Mouse (Mus musculus) embryonic facial prominence, embryonic 14.5 days (tissue): Measurements from ENCODE around the gene Card11. TPM values are rescaled to one million over a fixed set of nuclear protein-coding genes. Genes with fewer than 3 reads are reported as not detected.

Source experiments
- ATAC-seq: fragments of 200-750 bp; cut with Nextera tagmentation; 2 replicates; pipeline ENCODE4 v1.8.0; 2017; ENCODE audit warnings: low read depth, moderate number of reproducible peaks, moderate TSS enrichment
- DNase-seq: peaks from one replicate; pipeline ENCODE4 v3.0.0-alpha.2; 2015; ENCODE audit warnings: low spot score
- H3K27ac ChIP-seq: fragments of 300-500 bp; sonication (generic); replicated peaks from 2 replicates; pipeline ENCODE4 v1.5.1; 2014; ENCODE audit warnings: low read depth, mild to moderate bottlenecking, low read length, moderate library complexity
- H3K27me3 ChIP-seq: fragments of 300-500 bp; sonication (generic); replicated peaks from 2 replicates; pipeline ENCODE4 v1.6.1; 2014; ENCODE audit warnings: low read length; ENCODE audit not compliant: control insufficient read depth, insufficient read depth
- H3K36me3 ChIP-seq: fragments of 300-500 bp; sonication (generic); 2 replicates; pipeline ENCODE4 v1.6.1; 2014; ENCODE audit warnings: low read length, mixed read lengths; ENCODE audit not compliant: control insufficient read depth, insufficient read depth
- H3K4me1 ChIP-seq: fragments of 300-500 bp; sonication (generic); 2 replicates; pipeline ENCODE4 v1.6.1; 2014; ENCODE audit warnings: antibody characterized with exemption, low read length; ENCODE audit not compliant: control insufficient read depth, insufficient read depth
- H3K4me2 ChIP-seq: fragments of 300-500 bp; sonication (generic); 2 replicates; pipeline ENCODE4 v1.6.1; 2014; ENCODE audit warnings: low read depth, mild to moderate bottlenecking, low read length, moderate library complexity, mixed read lengths
- H3K4me3 ChIP-seq: fragments of 300-500 bp; sonication (generic); 2 replicates; pipeline ENCODE4 v1.5.1; 2014; ENCODE audit warnings: low read depth, mild to moderate bottlenecking, low read length
- H3K9ac ChIP-seq: fragments of 300-500 bp; sonication (generic); 2 replicates; pipeline ENCODE4 v1.6.1; 2014; ENCODE audit warnings: low read depth, mild to moderate bottlenecking, low read length, moderate library complexity, mixed read lengths
- H3K9me3 ChIP-seq: fragments of 300-500 bp; sonication (generic); 2 replicates; pipeline ENCODE4 v1.6.1; 2016; ENCODE audit warnings: low read length; ENCODE audit not compliant: control insufficient read depth
- WGBS: fragments of 180-500 bp; shearing (Covaris S2); extraction: QIAGEN DNeasy Blood & Tissue Kit; methylation state at CpG from one replicate; pipeline ENCODE4 v1.1.7; 2014; 5-methylcytosine and 5-hydroxymethylcytosine counted together
- polyA plus RNA-seq: library from polyadenylated mRNA; unstranded; fragments of >200 nt; fragmentation: Nextera tagmentation; extraction: Ambion mirVana; gene quantifications from 2 replicates; pipeline ENCODE4 v1.2.1, GENCODE M21; 2014

The Card11 gene
- polyA plus RNA-seq, 1 experiment from 2014 or later = 0.10 TPM

DNA sequence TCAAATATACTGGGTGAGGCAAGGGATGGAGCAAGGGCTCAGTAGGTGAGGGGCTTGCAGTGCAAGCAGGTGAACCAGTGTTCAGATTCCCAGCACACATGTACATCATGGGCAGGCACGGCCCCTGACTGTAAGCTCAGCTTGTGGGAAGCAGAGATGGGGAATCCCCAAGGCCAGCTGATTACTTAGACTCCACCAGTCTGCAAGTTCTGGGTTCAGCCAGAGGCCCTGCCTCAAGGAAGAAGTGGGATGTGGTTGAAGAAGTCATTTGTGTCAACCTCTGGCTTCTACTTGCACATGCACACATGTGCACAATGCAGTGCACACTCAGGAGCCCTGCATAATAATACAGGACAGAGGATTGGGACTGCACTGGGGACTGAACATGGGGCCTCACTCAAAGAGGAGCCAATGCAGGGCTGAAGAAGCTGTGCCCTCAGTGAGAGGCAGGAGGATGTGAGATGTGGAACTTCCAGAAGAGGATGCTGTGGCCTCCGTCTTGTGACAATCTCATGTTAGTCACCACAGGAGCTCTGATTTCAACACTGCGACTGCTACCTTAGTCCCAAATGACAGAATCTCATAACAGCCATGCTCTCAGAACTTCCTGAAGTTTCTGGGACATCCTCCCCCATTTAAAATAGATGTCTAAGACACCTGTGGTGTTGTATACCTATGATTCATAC is 3.8 kb upstream of the Card11 start:
- H3K4me1 ChIP-seq = no peaks in the 10 kb centered on the region
- H3K4me3 ChIP-seq = no peak overlapping the region
- no peaks in the 10 kb centered on the region for H3K27me3 ChIP-seq
- no peaks in the 10 kb centered on the region for H3K36me3 ChIP-seq
- DNase-seq = no peak
- ATAC-seq = no peak
- H3K9me3 ChIP-seq = no peaks in the 10 kb centered on the region
- H3K9ac ChIP-seq = no peak overlapping the region
- H3K4me2 ChIP-seq = no peak overlapping the region
- no peak overlapping the region for H3K27ac ChIP-seq
- 82% methylated on average over 3 of the region's 3 CpGs for WGBS

DNA sequence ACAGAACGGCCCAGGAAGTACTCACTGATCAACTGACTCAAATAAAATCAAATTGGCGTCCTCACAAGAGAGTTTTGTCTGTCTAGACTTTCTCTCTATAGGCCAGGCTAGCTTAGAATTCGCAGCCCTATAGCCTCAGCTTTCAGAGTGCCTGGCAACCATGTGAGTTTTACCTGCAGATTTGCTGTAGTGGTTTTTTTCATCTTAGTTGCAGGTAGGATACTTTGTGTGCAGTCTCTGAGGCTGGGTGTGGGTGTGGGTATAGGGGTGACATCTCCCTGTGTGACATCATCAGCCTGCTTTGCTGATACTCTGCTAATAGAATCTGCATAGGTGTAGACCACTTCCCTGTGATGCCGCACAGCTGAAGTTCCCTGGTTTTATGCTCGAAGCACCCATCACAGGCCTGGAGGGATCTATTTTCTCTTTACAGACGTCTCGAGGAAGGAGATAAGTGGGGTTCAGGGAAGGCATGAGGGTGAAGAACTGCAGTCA is 1.2 kb downstream of the Card11 start:
- WGBS = 81% methylated on average over 7 of the region's 7 CpGs
- no peak overlapping the region for H3K4me3 ChIP-seq
- H3K4me2 ChIP-seq = no peak overlapping the region
- no peaks in the 10 kb centered on the region for H3K4me1 ChIP-seq
- H3K27ac ChIP-seq = no peak overlapping the region
- H3K27me3 ChIP-seq = no peaks in the 10 kb centered on the region
- no peak overlapping the region for H3K9ac ChIP-seq
- ATAC-seq = no peak
- H3K36me3 ChIP-seq = no peaks in the 10 kb centered on the region
- no peaks in the 10 kb centered on the region for H3K9me3 ChIP-seq
- DNase-seq = no peak

GRCm38 (mm10) chr5:140997767-140998166 is 2.6 kb downstream of the Card11 start:
- no peak overlapping the region for H3K4me3 ChIP-seq
- no peaks in the 10 kb centered on the region for H3K36me3 ChIP-seq
- H3K9ac ChIP-seq = no peak overlapping the region
- H3K4me2 ChIP-seq = no peak overlapping the region
- WGBS = 82% methylated on average over 4 of the region's 4 CpGs
- H3K27ac ChIP-seq = no peak overlapping the region
- H3K27me3 ChIP-seq = no peaks in the 10 kb centered on the region
- no peaks in the 10 kb centered on the region for H3K9me3 ChIP-seq
- no peaks in the 10 kb centered on the region for H3K4me1 ChIP-seq
- DNase-seq = no peak
- no peak for ATAC-seq

DNA sequence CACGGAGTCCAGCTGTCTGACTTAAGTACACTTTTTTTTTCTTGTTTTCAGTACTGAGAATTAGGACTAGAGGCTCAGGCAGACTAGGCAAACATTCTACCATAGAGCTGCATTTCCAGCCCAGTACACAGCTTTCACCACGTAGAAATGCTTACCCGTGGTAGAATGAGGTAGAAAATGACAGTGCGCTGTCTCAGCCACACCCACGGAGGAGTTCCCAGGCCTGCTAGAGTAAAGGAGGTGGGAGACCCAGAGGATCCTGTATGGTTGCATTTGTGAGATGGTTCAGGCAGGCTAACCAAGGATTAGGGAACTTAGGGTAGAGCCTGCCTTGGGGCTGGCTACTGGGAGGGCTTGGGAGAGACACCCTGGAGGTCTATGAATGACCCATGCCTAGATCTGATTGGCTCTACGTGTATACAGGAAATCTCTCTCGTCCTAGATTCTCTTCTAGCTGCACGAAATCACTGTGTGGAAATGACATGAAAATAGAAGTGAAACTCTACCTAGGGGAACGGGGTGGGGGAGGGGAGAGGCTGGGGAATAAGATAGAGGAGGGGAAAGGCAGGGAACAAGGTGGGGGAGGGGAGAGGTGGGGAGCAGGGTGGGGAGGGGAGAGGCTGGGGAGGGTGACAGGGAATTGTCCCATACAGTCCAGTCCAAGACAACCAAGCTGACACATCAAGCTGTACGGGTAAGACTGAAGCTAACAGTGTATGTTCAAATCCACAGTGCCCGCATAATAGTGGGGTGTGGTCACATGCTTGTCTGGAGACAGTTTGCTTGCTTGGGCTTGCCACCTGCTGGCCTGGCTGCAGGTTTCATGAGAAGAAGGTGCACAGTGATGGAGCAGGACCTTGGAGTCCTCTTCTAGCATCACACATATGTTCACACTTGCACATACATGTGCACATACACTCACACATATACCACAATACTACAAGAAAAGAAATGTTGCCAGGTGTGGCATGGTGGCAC is 8.0 kb downstream of the Card11 start:
- Histone ChIP-seq H3K36me3 (no peaks in the 10 kb centered on the region), H3K27me3 (no peaks in the 10 kb centered on the region), H3K27ac (no peak overlapping the region), H3K9ac (no peak overlapping the region), H3K9me3 (no peaks in the 10 kb centered on the region), H3K4me1 (no peaks in the 10 kb centered on the region), H3K4me2 (no peak overlapping the region), H3K4me3 (no peak overlapping the region)
- no peak for DNase-seq
- no peak for ATAC-seq
- WGBS = 55% methylated on average over 11 of the region's 11 CpGs

GRCm38 (mm10) chr5:140985311-140986050 is 14.9 kb downstream of the Card11 start:
- ATAC-seq = no peak
- no peak overlapping the region for H3K4me2 ChIP-seq
- H3K9ac ChIP-seq = no peak overlapping the region
- H3K27ac ChIP-seq = no peak overlapping the region
- DNase-seq = no peak
- H3K27me3 ChIP-seq = no peaks in the 10 kb centered on the region
- H3K4me3 ChIP-seq = no peak overlapping the region
- H3K9me3 ChIP-seq = no peaks in the 10 kb centered on the region
- H3K36me3 ChIP-seq = no peaks in the 10 kb centered on the region
- WGBS = 87% methylated on average over 9 of the region's 9 CpGs
- H3K4me1 ChIP-seq = no peaks in the 10 kb centered on the region

DNA sequence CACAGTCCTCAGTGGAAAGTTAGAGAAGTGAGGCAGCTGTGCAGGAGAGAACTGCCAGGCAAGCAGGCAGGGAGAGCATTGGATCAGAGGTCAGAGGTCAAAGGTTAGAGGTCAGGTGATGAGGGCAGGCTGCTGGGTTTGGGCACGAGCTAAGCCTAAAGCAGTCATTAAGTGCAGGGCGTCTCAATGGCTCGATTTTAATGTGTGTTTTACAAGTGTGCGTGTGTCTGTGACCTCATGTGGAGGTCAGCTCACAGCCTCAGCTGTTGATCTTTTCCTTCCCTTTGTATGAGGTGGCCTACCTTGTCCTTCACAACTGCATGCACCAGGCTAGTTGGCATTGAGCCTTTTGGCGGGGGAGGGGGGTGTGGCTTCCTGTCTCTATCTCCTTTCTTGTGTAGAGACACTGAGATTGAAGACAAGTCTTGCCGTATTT is 19.0 kb downstream of the Card11 start:
- Histone ChIP-seq H3K36me3 (no peaks in the 10 kb centered on the region), H3K27ac (no peak overlapping the region), H3K9me3 (no peaks in the 10 kb centered on the region), H3K9ac (no peak overlapping the region), H3K4me3 (no peak overlapping the region), H3K27me3 (no peaks in the 10 kb centered on the region), H3K4me2 (no peak overlapping the region), H3K4me1 (no peaks in the 10 kb centered on the region)
- ATAC-seq (no peak), DNase-seq (no peak)
- 20% methylated on average over 6 of the region's 6 CpGs for WGBS

DNA sequence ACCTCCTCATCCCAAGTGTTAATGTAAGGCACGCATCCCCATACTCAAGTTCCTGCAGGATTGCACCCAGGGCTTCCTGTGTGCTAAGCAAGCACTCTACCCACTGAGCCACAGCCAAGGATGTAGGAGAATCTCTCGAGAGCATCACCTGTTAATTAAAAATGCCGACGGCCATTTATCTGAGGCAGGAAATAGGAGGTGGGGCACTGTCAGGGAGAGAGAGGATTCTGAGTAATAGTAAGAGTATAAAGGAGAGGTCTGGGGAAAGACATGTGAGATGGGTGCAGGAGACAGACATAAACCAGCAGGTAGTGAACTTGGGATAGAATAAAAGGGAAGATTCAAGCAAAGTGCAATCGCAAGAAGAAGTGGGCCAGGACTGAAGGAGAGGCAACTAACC is 19.6 kb downstream of the Card11 start:
- Histone ChIP-seq H3K4me2 (no peak overlapping the region), H3K9me3 (no peaks in the 10 kb centered on the region), H3K36me3 (no peaks in the 10 kb centered on the region), H3K4me1 (no peaks in the 10 kb centered on the region), H3K27me3 (no peaks in the 10 kb centered on the region), H3K4me3 (no peak overlapping the region), H3K27ac (no peak overlapping the region), H3K9ac (no peak overlapping the region)
- 62% methylated on average over 5 of the region's 5 CpGs for WGBS
- DNase-seq = no peak
- no peak for ATAC-seq

DNA sequence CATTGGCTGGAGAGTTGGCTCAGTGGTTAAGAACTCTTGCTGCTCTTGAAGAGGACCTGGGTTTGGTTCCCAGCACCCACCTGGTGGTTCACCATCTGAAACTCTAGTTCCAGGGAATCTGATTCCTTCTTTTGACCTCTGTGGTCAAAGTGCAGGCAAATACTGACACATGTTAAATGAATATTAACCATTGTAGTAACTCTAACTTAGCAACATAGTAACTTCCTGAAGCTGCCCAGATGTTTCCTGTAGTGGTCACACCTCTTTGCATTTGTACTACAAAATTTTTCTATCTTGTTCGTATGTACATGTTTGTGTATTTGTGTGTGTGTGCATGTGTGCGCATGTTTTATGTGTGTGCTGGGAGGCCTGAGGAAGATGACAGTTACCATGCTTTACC is 20.3 kb downstream of the Card11 start:
- Histone ChIP-seq H3K9me3 (no peaks in the 10 kb centered on the region), H3K36me3 (no peaks in the 10 kb centered on the region), H3K27ac (no peak overlapping the region), H3K27me3 (no peaks in the 10 kb centered on the region), H3K4me3 (no peak overlapping the region), H3K4me1 (no peaks in the 10 kb centered on the region), H3K4me2 (no peak overlapping the region), H3K9ac (no peak overlapping the region)
- DNase-seq = no peak
- 88% methylated on average over 2 of the region's 2 CpGs for WGBS
- ATAC-seq = no peak
